Mouse (Mus musculus): ENCODE data around the gene Arfgef3.
"Not testable (repeated sequence)": the region's sequence is repeated elsewhere in the genome, so short reads cannot be mapped to it uniquely, and the experiment has no call there.

Arfgef3 gene

DNA sequence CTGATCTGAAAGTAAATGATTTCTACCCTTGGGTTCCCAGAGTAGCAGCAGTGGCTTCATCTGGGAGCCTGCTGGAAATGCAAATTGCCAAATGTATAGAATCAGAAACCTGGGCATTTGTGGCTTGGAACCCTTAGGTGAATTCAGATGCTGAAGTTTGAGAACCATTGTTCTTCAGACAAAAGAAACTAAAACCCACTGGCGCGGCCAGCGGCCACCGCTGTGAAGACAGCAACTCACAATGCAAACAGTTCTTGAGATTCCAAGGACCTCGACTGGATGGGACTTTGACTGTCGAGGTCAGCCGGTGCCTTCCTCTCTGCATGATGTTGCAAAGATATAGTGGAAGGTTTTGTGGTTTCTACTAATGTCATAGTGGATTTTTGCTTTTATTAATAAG is 159.6 kb downstream of the Arfgef3 start:
- no peak for DNase-seq (ENCODE audit: low spot score in 2 of 2)

DNA sequence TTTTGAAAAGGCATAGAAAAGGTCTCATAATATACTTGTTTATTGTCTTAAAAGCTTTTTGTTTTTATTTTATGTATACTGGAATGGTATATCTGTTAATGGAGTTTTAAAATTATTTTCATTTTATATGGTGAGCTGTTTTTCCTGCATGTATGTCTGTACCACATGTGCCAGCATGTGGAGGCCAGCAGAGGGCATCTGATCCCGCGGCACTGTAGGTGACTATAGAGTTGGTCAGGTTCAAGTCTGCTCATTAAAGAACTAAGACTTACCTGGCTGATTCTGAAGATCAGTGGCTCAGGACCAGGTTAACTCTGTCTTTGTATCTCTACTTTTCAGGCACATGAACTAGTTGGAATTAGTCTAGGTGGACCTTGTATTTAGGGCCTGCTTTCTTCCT is 171.2 kb downstream of the Arfgef3 start:
- DNase-seq (ENCODE audit: low spot score in 2 of 2): no peak

- peak; percentile 58 to 61 for DNase-seq (ENCODE audit: low spot score in 2 of 2)
Observed at GRCm38 (mm10) chr10:18562940-18563339, 180.8 kb downstream of the Arfgef3 start.

- no peak for DNase-seq (ENCODE audit: low spot score in 2 of 2)
Observed at GRCm38 (mm10) chr10:18561445-18561844, 182.3 kb downstream of the Arfgef3 start.

GRCm38 (mm10) chr10:18559076-18559475 is 184.7 kb downstream of the Arfgef3 start:
- not testable (repeated sequence) for DNase-seq (ENCODE audit: low spot score in 2 of 2)

DNA sequence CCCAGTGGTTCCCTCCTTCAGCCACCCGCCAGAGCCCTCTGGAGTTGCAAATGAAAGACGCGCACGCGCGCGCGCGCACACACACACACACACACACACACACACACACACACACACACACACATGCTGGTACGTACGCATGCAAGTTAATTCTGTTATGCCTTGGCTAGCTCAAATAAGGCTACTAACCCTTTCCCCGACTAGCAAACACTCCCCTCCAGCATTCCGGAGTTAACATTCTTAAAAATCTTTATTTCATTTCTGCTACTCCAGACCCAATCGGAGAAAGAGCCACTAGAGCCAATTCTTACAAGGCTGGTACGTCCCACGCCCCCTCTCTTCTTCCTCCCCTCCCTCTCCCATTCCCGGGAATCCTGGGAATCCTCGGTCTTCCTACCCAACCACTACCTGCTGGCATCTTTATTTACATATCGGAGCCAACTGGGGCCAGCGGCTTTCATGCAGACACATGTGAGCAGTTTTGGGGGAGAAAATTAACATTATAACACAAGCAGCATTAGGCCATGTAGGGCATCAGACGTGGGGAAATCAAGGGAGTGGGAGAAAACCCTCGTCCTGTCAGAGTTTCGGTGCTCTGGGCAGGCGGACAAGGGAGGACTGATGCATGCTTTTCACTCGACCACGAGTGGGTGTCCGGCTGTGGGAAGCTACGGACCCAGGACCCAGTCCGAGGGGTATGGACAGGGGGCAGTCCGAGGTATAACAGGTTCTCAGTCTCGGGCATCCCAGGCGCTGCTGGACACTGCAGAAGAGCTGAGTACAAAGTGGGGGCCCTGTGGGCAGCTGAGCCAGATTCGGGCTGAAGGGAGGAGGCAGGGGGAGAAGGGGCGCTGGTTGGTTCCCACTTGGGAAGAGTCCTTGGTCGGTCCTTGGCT is 194.2 kb downstream of the Arfgef3 start:
- no peak for DNase-seq (ENCODE audit: low spot score in 2 of 2)

- DNase-seq (ENCODE audit: low spot score in 2 of 2): no peak
Observed at GRCm38 (mm10) chr10:18547381-18547780, 196.4 kb downstream of the Arfgef3 start.

- DNase-seq (ENCODE audit: low spot score in 2 of 2): peak in 1 of 2 experiments; percentile 52
Observed at GRCm38 (mm10) chr10:18545813-18546235, 197.9 kb downstream of the Arfgef3 start, which contains the start of gene Hebp2. Hebp2 (minus strand) TSS chr10:18546076.

DNA sequence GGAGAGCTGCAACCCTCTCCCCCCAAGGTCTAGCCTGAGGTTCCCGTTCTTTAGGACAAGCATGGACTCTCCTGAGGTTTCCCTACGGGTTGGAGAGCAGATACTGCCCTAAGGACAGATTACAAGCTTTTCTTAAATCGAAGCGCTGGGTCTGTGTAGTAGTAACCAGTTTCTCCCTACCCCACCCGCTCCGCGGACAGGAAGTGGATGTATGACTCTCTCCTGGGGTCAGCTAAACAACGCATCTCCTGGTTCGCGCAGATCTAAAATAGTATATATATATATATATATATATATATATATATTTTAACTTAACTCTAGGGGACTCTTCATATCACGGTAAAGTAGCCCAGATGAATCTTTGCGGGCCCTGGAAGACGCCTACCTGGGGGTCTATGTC is 198.4 kb downstream of the Arfgef3 start:
- DNase-seq (ENCODE audit: low spot score in 2 of 2): no peak

- no peak for DNase-seq (ENCODE audit: low spot score in 2 of 2)
Observed at GRCm38 (mm10) chr10:18536889-18537288, 206.9 kb downstream of the Arfgef3 start.

GRCm38 (mm10) chr10:18532293-18532692 is 211.5 kb downstream of the Arfgef3 start:
- no peak for DNase-seq (ENCODE audit: low spot score in 2 of 2)

All from frontal cortex, postnatal 25 days (tissue).